Comparison of ENCODE assay signal across 9 mouse cellular contexts in genomic region chr9:63151072-63151870, GRCm38 (mm10). TPM values are rescaled to one million over a fixed set of nuclear protein-coding genes. Genes with fewer than 3 reads are reported as not detected.
DNase-seq lines count a peak whose midpoint lies in the region; ATAC-seq and TF ChIP-seq lines count a peak whose summit lies in the region.
"Had no signal": no experiment of that assay in that cellular context is flagged by ENCODE, and none has a peak within 500 bp of the region (broad histone marks: within the 10 kb centered on the region; RNA-seq: fewer than 3 reads in every experiment).

No protein-coding gene starts in this region.

- ATAC-seq in granulocyte monocyte progenitor cell, adult 5-6 weeks (replicated peaks; ENCODE audit: poor library complexity, severe bottlenecking): peak; percentile 81

- peaks cover 9% of the 10 kb centered on the region for H3K27me3 ChIP-seq in kidney, adult 2 months (replicated peaks; ENCODE audit: control insufficient read depth, insufficient read depth, low read length)

- TF ChIP-seq CTCF in kidney, adult 2 months (conservative IDR thresholded peaks at IDR 0.05; ENCODE audit: insufficient read depth, insufficient read length, low read depth, low read length): no peak

- no peak overlapping the region for H3K27ac ChIP-seq in kidney, adult 2 months (ENCODE audit: insufficient read depth, low read depth, low read length)

- no peak for TF ChIP-seq POLR2A in kidney, adult 2 months (IDR thresholded peaks at IDR 0.05; ENCODE audit: low read depth, low read length)

- no peaks in the 10 kb centered on the region for H3K4me1 ChIP-seq in kidney, adult 2 months (ENCODE audit: control insufficient read depth, insufficient read depth, low read length)

- H3K36me3 ChIP-seq in kidney, adult 2 months (ENCODE audit: control insufficient read depth, insufficient read depth, low read length): no peaks in the 10 kb centered on the region

- peak; percentile 50 to 59 for DNase-seq in cerebellum, postnatal 10 days
- no peak for DNase-seq in cerebellum, adult 18-20 months
- DNase-seq in adrenal gland, postnatal 25 days: peak; percentile 81
- peak; percentile 64 for DNase-seq in kidney, adult 2 months
- DNase-seq in lung, postnatal 4 days: peak; percentile 82 to 86
- peak; percentile 57 for DNase-seq in thymus, postnatal 25 days
- no peak for DNase-seq in T-cell, adult 2 months (ENCODE audit: low spot score)

- WGBS in kidney, adult 2 months: 3% methylated on average over 20 of the region's 20 CpGs

- H3K4me3 ChIP-seq in kidney, adult 2 months (ENCODE audit: insufficient read depth, low read depth, low read length): no peak overlapping the region
- H3K4me3 ChIP-seq: erythroblast, embryonic 14.5 days had no signal

RNA-seq across cellular contexts. Expression of gene Skor1, which starts 2.5 kb away (rescaled TPM):
- 0.12 TPM in 1 of 2 replicates, not detected in the other for total RNA-seq in adrenal gland, postnatal 25 days (2021)
- not detected in 2 replicates for total RNA-seq in granulocyte monocyte progenitor cell, adult 5-6 weeks (2014; fragmentation: Nextera tagmentation)
- total RNA-seq in granulocyte monocyte progenitor cell, adult 5-6 weeks (2017): not detected in 2 replicates
- 0.02 and 0.03 TPM in 2 replicates for polyA plus RNA-seq in kidney, adult 2 months (2012; rRNA removed)

Comparison
In these comparisons a context has a peak if more than half of its experiments do, and no peak if none do; other contexts are left out.
1. DNase-seq: peak in cerebellum, postnatal 10 days (2 of 2), adrenal gland, postnatal 25 days (single experiment), kidney, adult 2 months (single experiment), lung, postnatal 4 days (2 of 2) and thymus, postnatal 25 days (single experiment); none in cerebellum, adult 18-20 months (0 of 2) and T-cell, adult 2 months (single experiment).